Mouse (Mus musculus) lung, adult 10 weeks (tissue): Measurements from ENCODE around the gene Gm11238. TPM values are rescaled to one million over a fixed set of nuclear protein-coding genes. Genes with fewer than 3 reads are reported as not detected.

Source experiments
- polyA plus RNA-seq: library from polyadenylated mRNA; stranded (reverse); fragments of 350-450 nt; fragmentation: Illumina TruSeq; extraction: RNeasy Lipid Tissue Mini Kit (QIAGEN cat#74804); gene quantifications from one replicate; pipeline ENCODE4 v1.2.3, GENCODE M21; 2014; ENCODE audit warnings: low read depth, low replicate concordance; ENCODE audit not compliant: insufficient read depth

Gene Gm11238
- polyA plus RNA-seq = not detected

GRCm38 (mm10) chr4:73607581-73607980, at the start of gene Gm11238:
TSS of gene Gm11238 (plus strand) at chr4:73607881.

GRCm38 (mm10) chr4:73622684-73623083, 15.0 kb downstream of the Gm11238 start, which contains the start of gene Gm11237:
TSS of gene Gm11237 (plus strand) at chr4:73622984.

GRCm38 (mm10) chr4:73637821-73638220, 30.1 kb downstream of the Gm11238 start, which contains the start of gene Gm11236:
TSS of gene Gm11236 (plus strand) at chr4:73638121.

GRCm38 (mm10) chr4:73668054-73668453, 60.4 kb downstream of the Gm11238 start, which contains the start of gene Gm11239:
TSS of gene Gm11239 (plus strand) at chr4:73668354.

GRCm38 (mm10) chr4:73683216-73683615, 75.5 kb downstream of the Gm11238 start, which contains the start of gene Gm428:
TSS of gene Gm428 (plus strand) at chr4:73683516.

Other genes starting within 250 kb of the Gm11238 start
- gene Gm11487, start 202.8 kb upstream of the Gm11238 start, polyA plus RNA-seq = not detected
- gene Gm11237, start 15.1 kb downstream of the Gm11238 start, polyA plus RNA-seq = not detected
- not detected for gene Gm11236, start 30.2 kb downstream of the Gm11238 start, polyA plus RNA-seq
- not detected for gene Gm11239, start 60.5 kb downstream of the Gm11238 start, polyA plus RNA-seq
- gene Gm428, start 75.6 kb downstream of the Gm11238 start, polyA plus RNA-seq = not detected
- gene Rasef, start 183.1 kb downstream of the Gm11238 start, polyA plus RNA-seq = 5.6 TPM